Mouse (Mus musculus) macrophage (primary cell): ENCODE data around the gene Per3. TPM values are rescaled to one million over a fixed set of nuclear protein-coding genes. Genes with fewer than 3 reads are reported as not detected.
A peak's percentile ranks its signal among the peaks of the same experiment; 100 is the strongest.
"Not testable (repeated sequence)": the region's sequence is repeated elsewhere in the genome, so short reads cannot be mapped to it uniquely, and the experiment has no call there.

Source experiments
- H3K27ac ChIP-seq: fragments of 350-480 bp; formaldehyde crosslinking; 2 replicates; pipeline ENCODE4 v1.9.0; 2021
- H3K36me3 ChIP-seq: fragments of 350-480 bp; formaldehyde crosslinking; 2 replicates; pipeline ENCODE4 v1.9.0; 2021; ENCODE audit errors: inconsistent target
- H3K4me3 ChIP-seq: fragments of 350-480 bp; formaldehyde crosslinking; 2 replicates; pipeline ENCODE4 v1.9.0; 2021; ENCODE audit errors: inconsistent target
- H3K79me2 ChIP-seq: fragments of 350-480 bp; formaldehyde crosslinking; 2 replicates; pipeline ENCODE4 v1.9.0; 2021; ENCODE audit errors: inconsistent target
- WGBS: methylation state at CpG from one replicate; pipeline ENCODE4 v1.1.7; 2026; ENCODE audit warnings: inconsistent platforms; ENCODE audit not compliant: missing documents; 5-methylcytosine and 5-hydroxymethylcytosine counted together
- polyA plus RNA-seq: library from polyadenylated mRNA; stranded (reverse); fragments of 250-400 nt; gene quantifications from 3 replicates; pipeline ENCODE4 v1.2.4, GENCODE M21; 2018; ENCODE audit warnings: inconsistent platforms

Gene Per3
- polyA plus RNA-seq, 1 experiment from 2014 or later = 1.4 TPM

- H3K79me2 ChIP-seq = peaks cover 73% of the 10 kb centered on the region
- H3K4me3 ChIP-seq = no peak overlapping the region
- H3K27ac ChIP-seq = no peak overlapping the region
- 31% methylated on average over 1 of the region's 1 CpGs for WGBS
- H3K36me3 ChIP-seq = peaks cover 31% of the 10 kb centered on the region; the same call in 1 of the 2 replicates
Measured at GRCm38 (mm10) chr4:151051162-151051561, 6.7 kb upstream of the Per3 start.

DNA sequence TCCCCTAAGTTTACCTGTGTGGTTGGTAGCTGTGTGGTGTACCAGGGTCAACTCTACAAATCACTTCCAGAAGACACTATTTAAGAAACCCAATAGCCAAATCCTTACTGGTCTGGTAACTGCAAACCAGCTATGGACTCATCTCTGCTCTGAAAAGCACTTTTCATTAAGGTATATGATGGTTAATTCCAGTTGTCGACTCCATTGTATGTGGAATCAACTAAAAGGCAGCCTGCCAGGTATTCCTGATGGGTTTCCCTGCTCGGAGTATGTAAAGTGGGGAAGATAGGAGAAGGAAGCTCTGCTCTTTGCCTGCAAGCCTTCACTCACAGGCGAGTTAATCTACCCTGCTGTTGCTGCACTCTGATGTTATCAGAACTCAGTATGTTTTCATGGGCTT, 2.1 kb upstream of the Per3 start:
- peaks cover 26% of the 10 kb centered on the region; the same call in 1 of the 2 replicates for H3K79me2 ChIP-seq
- H3K27ac ChIP-seq = no peak overlapping the region
- peaks cover 22% of the 10 kb centered on the region; the same call in 1 of the 2 replicates for H3K36me3 ChIP-seq
- no peak overlapping the region for H3K4me3 ChIP-seq
- 92% methylated on average over 3 of the region's 3 CpGs for WGBS

DNA sequence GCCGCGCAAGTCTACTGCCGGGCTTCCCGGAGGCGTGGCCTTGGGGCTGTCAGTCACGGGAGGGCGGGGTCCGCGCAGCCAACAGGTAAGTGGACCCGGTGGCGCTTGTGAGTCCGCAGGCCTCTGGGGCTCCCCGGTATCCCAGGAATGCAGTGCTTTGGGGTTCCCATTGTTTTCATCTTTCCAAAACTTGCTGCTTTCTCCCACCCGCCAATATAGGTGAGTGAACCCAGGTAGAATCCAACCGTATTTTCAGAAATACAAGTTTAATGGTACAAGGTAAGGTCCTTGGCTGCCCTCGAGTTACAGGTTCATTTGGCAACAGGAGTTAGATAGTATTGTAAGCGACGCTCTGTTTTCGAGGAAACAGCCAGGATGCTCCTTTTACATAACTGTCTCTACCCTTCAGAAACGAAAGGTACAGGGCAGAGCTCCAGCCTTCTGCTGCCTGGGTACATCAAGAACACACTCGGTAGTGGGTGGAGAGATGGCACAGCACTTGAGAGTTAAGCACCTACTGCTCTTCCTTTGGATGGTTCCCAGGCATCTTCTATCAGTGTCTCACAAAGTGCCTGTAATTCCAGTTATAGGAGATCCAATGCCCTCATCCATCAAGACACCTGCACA, 592 bp upstream of the Per3 start:
- peak overlapping the region; percentile 30 for H3K4me3 ChIP-seq
- WGBS = 5% methylated on average over 21 of the region's 21 CpGs
- H3K27ac ChIP-seq = no peak overlapping the region
- H3K79me2 ChIP-seq = peaks cover 12% of the 10 kb centered on the region; the same call in 1 of the 2 replicates
- H3K36me3 ChIP-seq = peaks cover 21% of the 10 kb centered on the region; the same call in 1 of the 2 replicates

DNA sequence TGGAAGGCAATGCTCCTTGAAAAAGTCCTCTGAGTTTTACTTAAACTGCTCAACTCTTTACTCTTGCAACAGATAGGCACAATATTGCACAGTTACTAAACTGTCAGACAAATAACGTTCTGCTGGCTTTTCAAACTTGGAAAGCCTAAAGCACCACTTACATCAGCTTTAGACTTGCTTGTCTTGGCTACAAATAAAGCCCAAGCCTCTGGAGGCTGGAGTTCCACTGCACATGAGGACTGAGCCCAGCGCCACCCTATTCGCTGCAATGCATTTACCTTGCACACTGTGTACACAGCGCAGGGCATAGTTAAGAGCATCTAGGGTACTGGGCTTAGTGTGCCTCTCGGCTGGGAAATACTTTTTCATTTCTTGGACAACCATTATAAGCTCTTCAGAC, 1.2 kb downstream of the Per3 start:
- H3K4me3 ChIP-seq = peak overlapping the region; percentile 61
- H3K27ac ChIP-seq = no peak overlapping the region
- H3K79me2 ChIP-seq = no peaks in the 10 kb centered on the region
- WGBS = 57% methylated on average over 5 of the region's 5 CpGs
- H3K36me3 ChIP-seq = peaks cover 7% of the 10 kb centered on the region; the same call in 1 of the 2 replicates

GRCm38 (mm10) chr4:151041506-151041905, 3.0 kb downstream of the Per3 start:
- Histone ChIP-seq H3K27ac (no peak overlapping the region), H3K79me2 (no peaks in the 10 kb centered on the region), H3K4me3 (no peak overlapping the region), H3K36me3 (peaks cover 3% of the 10 kb centered on the region; the same call in 1 of the 2 replicates)
- WGBS = 98% methylated on average over 5 of the region's 5 CpGs

DNA sequence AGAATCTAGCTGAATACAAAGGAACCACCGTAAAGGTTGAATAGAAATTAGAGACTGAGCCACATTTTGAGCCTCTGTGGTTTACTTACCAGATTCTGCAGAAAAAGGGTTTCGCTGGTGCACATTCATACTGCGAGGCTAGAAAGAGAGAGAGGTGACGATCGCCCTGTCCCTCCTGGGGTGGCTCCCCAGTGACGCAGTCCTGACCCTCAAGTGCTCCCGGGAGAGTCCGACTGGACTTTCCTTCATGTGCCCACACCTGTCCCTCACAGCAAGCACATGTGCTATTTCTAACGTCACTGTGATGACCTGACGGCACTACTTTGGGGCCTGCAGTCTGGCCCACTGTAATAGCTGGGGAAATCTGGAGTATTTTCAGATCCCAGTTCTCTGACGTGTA, 6.7 kb downstream of the Per3 start:
- peaks cover 7% of the 10 kb centered on the region; the same call in 1 of the 2 replicates for H3K36me3 ChIP-seq
- WGBS = 92% methylated on average over 11 of the region's 11 CpGs
- no peaks in the 10 kb centered on the region for H3K79me2 ChIP-seq

GRCm38 (mm10) chr4:151036521-151036920, 7.9 kb downstream of the Per3 start:
- peaks cover 12% of the 10 kb centered on the region; the same call in 1 of the 2 replicates for H3K36me3 ChIP-seq
- H3K4me3 ChIP-seq = no peak overlapping the region
- no peak overlapping the region for H3K27ac ChIP-seq
- no peaks in the 10 kb centered on the region for H3K79me2 ChIP-seq
- WGBS = 100% methylated on average over 7 of the region's 7 CpGs

More for the DNA sequence above, 6.7 kb downstream of the Per3 start:
- no peak overlapping the region for H3K27ac ChIP-seq
- no peak overlapping the region for H3K4me3 ChIP-seq

GRCm38 (mm10) chr4:151027001-151027400, 17.5 kb downstream of the Per3 start:
- H3K36me3 ChIP-seq = 0 out of 2 replicates have a peak, but pooled peaks cover 19% of the 10 kb centered on the region
- H3K4me3 ChIP-seq = no peak overlapping the region
- 61% methylated on average over 6 of the region's 6 CpGs for WGBS
- H3K79me2 ChIP-seq = no peaks in the 10 kb centered on the region
- H3K27ac ChIP-seq = no peak overlapping the region

GRCm38 (mm10) chr4:151024152-151024551, 20.3 kb downstream of the Per3 start:
- no peaks in the 10 kb centered on the region for H3K79me2 ChIP-seq
- no peak overlapping the region for H3K27ac ChIP-seq
- H3K36me3 ChIP-seq = 0 out of 2 replicates have a peak, but pooled peaks cover 23% of the 10 kb centered on the region
- WGBS = 94% methylated on average over 9 of the region's 9 CpGs
- H3K4me3 ChIP-seq = no peak overlapping the region

- not testable (repeated sequence) for H3K27ac ChIP-seq, H3K4me3 ChIP-seq, H3K79me2 ChIP-seq
- 92% methylated on average over 1 of the region's 1 CpGs for WGBS
- peaks cover 26% of the 10 kb centered on the region; the same call in 1 of the 2 replicates for H3K36me3 ChIP-seq
Measured at GRCm38 (mm10) chr4:151017356-151017755, 27.1 kb downstream of the Per3 start.

- 96% methylated on average over 10 of the region's 10 CpGs for WGBS
- H3K79me2 ChIP-seq = no peaks in the 10 kb centered on the region
- no peak overlapping the region for H3K4me3 ChIP-seq
- peaks cover 19% of the 10 kb centered on the region; the same call in 1 of the 2 replicates for H3K36me3 ChIP-seq
- H3K27ac ChIP-seq = no peak overlapping the region
Measured at GRCm38 (mm10) chr4:151015946-151016345, 28.5 kb downstream of the Per3 start.

DNA sequence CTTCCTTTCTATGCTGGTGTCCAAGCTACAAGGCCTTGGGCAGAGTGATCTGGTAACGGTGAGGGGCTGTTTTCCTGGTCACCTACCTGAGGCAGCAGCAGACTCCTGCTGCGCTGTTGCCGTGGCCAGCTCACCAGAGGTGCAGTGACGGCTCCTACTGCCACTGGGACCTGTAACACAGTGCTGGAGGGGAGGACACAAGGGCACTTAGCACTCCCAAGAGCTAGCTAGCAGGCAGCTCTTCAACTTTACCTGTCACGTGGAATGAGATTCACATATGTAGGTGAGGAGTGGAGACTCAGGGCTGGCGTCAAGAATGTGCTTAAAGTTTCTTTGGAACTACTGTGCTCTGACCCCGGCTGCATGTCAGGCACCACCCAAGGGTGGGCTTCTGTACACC, 34.1 kb downstream of the Per3 start:
- WGBS = 95% methylated on average over 7 of the region's 7 CpGs
- no peak overlapping the region for H3K27ac ChIP-seq
- peaks cover 9% of the 10 kb centered on the region; the same call in 1 of the 2 replicates for H3K36me3 ChIP-seq
- H3K79me2 ChIP-seq = no peaks in the 10 kb centered on the region
- H3K4me3 ChIP-seq = no peak overlapping the region

DNA sequence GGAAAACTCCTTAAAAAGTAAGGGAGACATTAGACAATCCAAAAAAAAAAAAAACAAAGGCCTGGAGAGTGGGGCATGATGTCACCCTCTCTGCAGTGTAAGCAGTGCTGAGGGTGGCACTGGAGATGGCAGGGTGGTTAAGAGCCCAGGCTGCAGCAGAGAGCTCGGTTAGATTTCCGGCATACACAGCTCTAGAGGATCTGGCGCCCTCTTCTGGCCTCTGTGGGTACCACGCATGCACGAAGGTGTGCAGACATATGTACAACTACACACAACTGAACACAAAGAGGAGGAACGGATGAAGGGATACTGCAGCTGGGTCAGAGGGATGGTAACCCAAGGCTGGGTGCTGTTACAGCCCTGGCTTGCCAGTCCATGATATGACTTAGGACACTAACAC, 37.5 kb downstream of the Per3 start:
- Histone ChIP-seq H3K27ac (peak overlapping the region; percentile 35; the same call in 1 of the 2 replicates), H3K79me2 (no peaks in the 10 kb centered on the region), H3K36me3 (no peaks in the 10 kb centered on the region; the same call in 1 of the 2 replicates), H3K4me3 (no peak overlapping the region)
- WGBS = 65% methylated on average over 6 of the region's 6 CpGs

GRCm38 (mm10) chr4:151005656-151006318, 38.7 kb downstream of the Per3 start:
- Histone ChIP-seq H3K27ac (peak overlapping the region; percentile 35), H3K36me3 (no peaks in the 10 kb centered on the region; the same call in 1 of the 2 replicates), H3K4me3 (no peak overlapping the region), H3K79me2 (no peaks in the 10 kb centered on the region)
- 38% methylated on average over 13 of the region's 13 CpGs for whole genome bisulfite sequencing

GRCm38 (mm10) chr4:151001397-151001796, 43.1 kb downstream of the Per3 start:
- Histone ChIP-seq H3K79me2 (no peaks in the 10 kb centered on the region), H3K27ac (no peak overlapping the region), H3K4me3 (no peak overlapping the region), H3K36me3 (no peaks in the 10 kb centered on the region)
- 26% methylated on average over 13 of the region's 13 CpGs for WGBS
